Mouse (Mus musculus): Measurements from ENCODE around the gene Rad51b.

DNA sequence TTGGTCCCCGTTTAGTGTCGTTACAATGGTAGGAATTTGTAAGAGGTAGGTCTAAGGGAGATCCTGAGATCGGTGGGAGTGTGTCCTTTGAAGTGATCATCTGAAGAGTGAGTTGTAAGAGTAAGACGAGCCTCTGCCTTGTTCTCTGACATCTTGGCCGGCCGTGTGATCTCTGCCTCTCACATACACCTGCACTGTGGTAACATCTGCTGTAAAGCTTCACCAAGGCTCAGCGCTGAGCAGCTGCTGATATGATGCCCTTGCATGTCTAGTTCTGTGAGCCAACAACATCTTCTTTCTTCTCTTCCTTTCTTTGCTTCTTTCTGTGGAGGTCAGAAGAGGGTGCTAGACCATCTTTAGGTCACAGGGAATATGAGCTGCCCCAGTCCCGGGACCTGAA is 41.7 kb downstream of the Rad51b start:
- no peak for TF ChIP-seq CTCF (IDR thresholded peaks at IDR 0.05; ENCODE audit: low read depth)
- TF ChIP-seq EP300 (IDR thresholded peaks at IDR 0.05; ENCODE audit: low read depth): no peak
